Mouse (Mus musculus) megakaryocyte-erythroid progenitor cell, adult 5-6 weeks (primary cell): ENCODE measurements around the gene Desi1. TPM values are rescaled to one million over a fixed set of nuclear protein-coding genes. Genes with fewer than 3 reads are reported as not detected.
A peak's percentile ranks its signal among the peaks of the same experiment; 100 is the strongest.
"Not testable (repeated sequence)": the region's sequence is repeated elsewhere in the genome, so short reads cannot be mapped to it uniquely, and the experiment has no call there.

Source experiments
- ATAC-seq: replicated peaks from 2 replicates; pipeline ENCODE4 v1.8.0; 2016; ENCODE audit warnings: mild to moderate bottlenecking, inconsistent platforms; ENCODE audit not compliant: severe bottlenecking, poor library complexity, low FRiP score, low TSS enrichment
- total RNA-seq, 2 experiments: library from RNA; stranded (forward) in 1 of 2; stranded (reverse) in 1 of 2; fragments of 200-1000, 215-1000 nt in 1 of 2; fragments of >200 nt in 1 of 2; fragmentation: Nextera tagmentation in 1 of 2; gene quantifications; 2 replicates each; pipeline ENCODE4 v1.2.3; 2014 to 2017

The Desi1 gene
- total RNA-seq, 2 experiments from 2014 or later: 22.3 to 51.6 TPM

DNA sequence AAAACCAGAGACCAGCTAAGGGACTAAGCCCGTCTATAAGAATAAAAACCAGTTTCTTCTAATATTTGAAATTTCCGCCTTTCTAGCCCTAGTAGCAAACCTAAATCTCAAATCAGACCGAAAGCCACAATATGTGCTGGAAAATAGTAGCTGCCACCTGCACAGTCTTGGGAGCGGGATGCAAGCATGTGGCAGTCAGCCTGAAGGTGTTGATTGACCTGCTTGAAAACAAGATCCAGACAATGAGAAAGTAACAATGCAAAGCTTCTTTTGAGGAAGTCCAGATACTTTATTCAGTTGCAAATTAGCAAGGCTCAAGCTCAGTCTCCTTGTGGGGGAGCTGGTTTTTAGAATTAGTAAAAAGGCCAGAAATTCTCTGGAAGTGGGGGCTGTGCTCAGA, 63.2 kb downstream of the Desi1 start:
- ATAC-seq: not testable (repeated sequence)

DNA sequence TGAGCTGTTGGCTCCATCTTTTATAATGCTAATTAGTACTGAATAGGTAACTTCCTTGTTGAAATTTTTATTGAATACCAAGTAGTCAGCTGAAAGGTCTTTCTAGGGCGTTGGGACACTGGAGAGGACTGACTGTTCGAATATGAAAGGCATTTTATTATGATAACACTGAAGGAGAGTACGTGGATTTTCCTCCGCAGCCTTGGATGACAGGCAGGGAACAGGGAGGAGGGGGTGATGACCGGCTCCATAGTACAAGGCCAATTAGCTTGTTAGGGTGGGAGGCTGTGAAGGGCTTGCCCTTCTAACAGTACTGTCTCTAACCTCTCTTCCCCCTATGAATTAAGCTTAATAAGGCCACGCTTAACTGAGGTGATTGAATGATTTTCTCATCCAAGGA, 64.0 kb downstream of the Desi1 start:
- ATAC-seq: not testable (repeated sequence)

DNA sequence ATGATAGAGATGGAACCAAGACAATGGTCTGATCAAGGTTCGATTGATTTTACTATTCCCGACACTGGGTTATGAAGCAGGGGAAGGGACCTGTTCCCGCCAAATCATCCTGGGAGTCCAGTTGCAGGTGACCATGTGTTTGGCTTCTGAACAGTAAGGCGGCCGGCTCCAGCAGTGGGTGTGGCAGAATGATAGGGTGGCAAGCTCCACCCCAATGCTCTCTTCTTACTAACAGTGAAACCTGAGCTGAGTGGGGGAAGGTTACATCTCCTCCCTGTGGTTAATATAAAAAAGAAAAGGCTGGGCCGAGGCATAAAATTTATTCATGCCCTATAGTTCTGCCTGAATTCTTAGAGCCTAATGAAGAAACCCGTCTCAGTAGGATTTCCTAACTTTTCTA, 64.5 kb downstream of the Desi1 start:
- peak; percentile 92 for ATAC-seq

DNA sequence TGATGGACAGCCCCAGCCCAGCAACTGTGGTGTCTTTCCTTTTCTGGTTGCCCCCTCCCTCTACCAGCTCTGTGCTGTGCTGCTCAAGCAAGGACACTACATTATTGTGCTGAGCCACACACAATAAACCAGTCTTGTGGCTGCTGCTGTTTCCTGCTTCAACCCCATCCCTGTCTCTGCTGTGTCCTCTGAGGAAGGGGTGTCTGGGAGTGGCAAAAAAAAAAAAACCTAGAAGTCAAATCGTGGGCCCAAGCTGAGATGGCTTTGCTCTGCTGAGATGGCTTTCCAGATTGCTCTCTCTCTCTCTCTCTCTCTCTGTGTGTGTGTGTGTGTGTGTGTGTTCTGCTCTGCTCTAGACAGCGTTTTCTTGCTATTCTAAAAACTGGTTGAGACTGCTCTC, 65.2 kb downstream of the Desi1 start:
- ATAC-seq: no peak

DNA sequence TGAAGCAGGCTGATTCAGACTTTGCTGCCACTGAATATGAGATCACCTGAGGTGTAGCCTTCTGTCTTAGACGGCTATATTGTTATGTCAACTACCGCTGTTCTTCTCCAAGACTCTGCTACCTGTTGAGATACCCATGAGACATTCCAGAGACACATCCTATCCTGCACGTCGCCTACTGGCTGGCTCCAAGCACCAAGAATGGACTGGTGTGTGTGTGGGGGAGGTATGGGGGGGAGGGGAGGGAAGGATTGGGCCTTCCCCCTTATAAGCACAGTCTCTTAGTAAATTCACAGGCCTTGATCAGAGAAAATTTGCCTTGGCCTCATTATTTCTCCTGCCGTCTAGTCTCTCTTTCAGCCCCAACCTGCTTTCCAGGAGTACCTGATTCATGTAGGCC, 65.8 kb downstream of the Desi1 start:
- ATAC-seq: no peak

DNA sequence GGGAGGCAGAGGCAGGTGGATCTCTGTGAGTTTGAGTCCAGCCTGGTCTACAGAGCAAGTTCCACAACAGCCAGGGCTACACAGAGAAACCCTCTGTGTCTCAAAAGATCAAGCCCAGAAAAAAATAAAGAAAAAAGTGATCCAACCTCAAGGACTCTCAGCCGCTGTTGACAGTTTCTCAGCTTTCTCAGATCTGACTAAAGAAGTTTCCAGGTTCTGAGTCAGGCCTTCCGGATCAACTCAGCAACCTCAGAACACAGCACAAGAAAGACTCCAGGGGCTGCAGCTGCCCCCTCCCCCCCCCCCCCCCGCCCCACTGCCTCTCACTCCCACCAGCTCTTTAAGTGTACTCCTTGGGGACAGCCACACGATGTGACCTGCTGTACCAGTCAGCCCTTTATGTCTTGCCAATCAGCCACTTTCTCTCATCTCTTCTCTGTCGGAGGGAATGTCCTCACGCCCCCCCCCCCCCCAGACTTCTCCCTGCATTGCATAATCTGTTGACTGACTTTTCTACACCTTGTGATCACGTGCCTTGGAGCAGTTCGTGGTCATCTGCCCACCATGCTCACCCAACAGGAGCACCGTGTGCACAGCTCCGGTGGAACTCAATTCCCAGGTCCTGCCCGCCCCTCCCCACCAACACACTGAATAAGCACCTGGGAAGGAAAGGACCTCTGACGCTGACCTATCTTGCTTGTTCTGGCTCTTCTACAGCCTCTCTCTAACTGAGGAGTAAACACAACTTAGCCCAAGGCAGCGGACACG, 67.4 kb downstream of the Desi1 start:
- no peak for ATAC-seq

DNA sequence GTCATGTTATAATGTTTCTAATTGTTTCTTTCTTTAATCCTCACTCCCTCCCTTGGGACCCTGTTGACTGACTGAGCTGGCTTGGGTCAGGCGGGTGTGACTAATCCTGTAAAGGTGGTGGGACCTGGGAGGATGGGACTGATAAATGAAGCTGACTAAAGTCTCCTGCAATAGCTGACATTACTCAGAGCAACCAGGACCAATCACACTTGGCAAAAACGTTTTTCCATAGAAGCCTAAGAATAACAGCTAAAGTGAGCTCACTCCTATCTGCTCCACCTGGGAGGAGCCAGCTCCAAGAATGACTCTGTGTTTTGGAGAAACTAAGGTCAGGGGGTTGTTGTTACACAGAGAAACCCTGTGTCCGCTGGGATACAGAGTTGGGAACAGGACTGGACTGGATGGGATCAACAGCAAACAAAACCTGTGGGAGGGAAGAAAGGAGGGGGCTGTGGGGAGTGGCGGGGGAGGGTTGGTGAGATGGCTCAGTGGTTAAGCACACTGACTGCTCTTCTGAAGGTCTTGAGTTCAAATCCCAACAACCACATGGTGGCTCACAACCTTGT, 68.6 kb downstream of the Desi1 start:
- no peak for ATAC-seq

DNA sequence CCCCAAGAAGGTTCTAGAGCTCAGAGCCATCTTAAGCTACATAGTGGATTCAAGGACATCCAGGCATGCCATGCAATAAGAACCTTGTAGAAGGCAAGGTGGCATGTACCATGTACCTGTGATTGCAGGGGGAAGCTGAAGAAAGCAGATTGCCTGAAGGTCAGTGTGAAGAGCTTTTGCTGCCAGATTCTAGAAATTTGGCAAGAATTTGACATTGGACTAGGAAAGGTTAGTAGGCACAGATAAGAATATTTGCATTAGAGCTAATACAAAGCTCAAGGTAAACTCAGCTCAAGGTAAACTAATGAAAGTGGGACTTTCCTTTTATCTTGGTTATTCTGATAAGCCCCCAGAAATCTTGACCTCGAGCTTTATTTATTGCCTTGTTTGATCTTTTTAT, 69.4 kb downstream of the Desi1 start:
- ATAC-seq: no peak

DNA sequence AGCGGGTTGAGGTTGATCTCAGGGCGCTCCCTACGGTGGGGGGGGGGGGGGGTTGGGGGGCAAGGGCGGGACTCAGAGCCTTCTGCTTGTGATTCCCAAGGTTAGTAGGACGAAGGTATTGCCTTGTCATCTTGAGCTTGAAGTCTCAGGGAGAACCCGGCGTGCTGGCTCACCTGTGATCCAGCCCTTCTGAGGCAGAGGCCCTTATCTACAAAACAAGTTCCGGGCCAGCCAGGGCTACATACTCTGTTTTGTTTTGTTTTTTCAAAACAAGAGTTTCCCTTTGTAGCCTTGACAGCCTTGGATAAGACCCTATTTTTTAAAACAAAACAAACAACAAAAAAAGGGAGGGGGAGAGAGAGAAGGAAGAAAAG, 72.6 kb downstream of the Desi1 start:
- ATAC-seq: no peak

DNA sequence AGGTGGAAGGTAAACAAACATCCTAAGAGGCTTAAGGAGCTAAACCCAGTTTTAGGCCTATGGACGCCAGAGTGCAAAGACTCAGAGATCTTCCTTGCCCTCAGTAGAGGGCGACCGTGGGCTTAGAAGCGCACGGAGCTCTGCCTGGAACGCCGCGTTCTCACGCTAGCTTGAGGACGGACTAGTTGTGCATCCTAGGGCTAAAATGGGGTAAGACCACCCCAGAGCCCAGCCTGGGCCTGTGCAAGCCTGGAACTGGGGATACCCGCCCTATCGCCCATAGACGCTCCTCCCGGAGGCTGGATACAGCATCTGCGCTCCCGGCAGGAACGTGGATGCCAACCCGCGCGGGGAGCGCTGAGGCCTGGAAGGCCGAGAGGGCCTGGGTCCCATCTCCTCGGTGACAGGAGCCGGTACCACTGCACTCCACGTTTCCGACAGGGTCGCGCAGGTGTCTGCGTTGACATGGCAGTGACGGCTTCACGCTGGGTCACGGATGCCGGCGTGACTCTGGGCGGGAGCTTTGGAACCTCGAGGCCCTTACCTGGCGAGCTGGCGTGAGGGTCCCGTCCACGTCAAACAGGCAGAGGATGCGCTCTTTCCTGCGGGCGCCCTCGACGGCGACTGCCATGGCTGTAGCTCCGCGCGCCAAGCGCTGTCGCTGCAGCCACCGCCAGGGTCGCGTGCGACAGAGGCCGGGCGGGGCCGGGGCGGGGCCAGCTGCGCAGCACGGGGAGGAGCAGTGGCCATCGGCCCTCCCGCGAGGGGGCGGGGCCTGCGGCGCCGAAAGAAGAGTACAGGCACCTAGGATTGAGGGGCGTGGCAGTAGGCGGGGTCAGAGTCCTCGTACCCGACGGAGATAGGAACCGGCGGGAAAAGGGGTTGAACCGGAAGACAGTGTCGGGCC, 73.2 kb downstream of the Desi1 start, which contains the start of gene Pmm1:
TSS of gene Pmm1 (minus strand) at position 760 of the 907 bp plus-strand sequence.
- ATAC-seq: peak; percentile 91

DNA sequence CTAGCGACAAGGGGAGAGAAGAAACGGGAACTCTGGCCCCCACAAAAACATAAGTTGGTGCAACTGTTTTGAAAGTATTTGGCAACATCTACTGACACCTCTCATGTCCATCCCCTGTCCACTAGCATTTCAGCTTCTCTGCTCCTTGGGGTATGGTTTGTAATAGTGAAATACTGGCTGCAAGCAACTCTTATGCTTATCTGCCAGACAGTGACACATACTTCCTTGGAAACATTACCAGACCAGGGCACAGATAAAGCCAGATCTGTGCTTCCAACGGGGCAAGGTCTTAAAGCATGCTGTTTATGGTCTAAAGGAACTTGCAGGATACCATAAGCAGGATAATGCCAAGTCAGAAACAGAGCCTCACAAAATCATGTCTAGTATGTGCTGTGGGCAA, 74.8 kb downstream of the Desi1 start:
- ATAC-seq: no peak

DNA sequence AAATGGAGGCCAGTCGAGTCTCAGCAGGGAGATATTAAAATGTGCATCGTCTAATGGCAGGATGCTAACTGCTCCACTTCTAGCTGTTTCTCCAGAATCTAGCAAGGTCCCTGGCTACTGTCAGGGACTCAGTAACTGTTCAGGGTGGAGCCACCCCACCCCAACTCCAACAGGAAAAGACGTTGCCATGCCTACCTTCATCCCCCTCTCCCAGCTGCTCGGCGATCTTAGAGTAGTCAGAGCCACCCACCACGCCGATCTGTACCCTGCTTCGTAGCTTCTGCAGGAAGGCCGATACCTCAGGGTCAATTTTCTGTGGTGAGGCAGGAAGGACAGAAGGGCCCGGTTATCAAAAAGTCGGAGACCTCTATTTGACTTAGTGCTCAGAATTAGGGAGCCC, 76.1 kb downstream of the Desi1 start:
- ATAC-seq: no peak

DNA sequence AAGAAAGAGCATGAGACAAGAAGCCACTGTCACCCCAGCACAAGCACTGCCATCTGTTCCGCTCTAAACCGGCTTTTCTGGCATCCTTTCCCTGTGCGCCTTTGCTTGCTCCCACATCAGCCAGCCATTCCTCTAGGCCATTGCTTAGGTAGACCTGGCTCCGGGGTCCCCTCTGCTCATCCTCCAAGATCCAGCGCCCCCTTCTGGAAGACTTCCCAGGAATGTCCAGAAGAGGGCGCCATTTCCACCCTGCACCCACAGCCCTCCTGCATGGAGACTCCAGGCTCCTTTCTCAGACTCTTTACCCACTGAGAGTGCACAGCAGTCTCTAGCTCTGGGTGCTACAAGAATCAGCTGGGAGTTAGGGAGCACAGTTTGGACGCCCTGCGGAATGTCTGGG, 77.2 kb downstream of the Desi1 start:
- ATAC-seq: no peak

DNA sequence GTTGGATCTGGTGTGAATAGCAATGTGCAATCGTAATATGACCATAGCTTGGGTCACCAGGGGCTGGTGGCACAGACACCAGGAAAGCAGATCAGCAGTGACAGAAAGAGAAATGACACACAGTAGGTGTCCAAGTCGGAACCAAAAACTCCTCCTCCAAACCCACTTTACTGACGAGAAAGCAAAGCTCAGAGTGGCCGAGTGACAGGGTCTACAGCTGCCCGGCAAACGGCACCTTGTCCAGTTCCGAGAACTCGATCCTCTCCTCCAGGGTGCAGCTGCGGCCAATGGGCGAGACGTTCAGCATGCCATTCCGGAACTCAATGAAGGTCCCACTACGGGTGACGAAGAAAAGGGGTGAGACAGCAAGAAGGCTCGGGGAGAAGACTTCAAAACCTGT, 78.2 kb downstream of the Desi1 start:
- no peak for ATAC-seq

DNA sequence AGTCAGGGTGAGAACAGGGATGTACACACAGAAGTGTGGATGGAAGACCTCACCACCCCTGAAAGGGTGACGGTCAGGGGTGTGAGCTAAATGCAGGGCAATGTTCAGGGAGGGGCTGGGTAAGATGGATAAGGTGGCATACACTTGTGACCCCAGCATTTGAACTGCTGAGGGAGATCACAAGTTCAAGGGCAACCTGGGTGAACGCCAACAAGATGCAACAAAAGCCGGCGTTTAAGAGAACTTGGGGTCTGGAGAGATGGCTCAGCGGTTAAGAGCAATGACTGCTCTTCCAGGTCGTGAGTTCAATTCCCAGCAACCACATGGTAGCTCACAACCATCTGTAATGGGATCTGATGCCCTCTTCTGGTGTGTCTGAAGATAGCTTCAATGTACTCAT, 78.9 kb downstream of the Desi1 start:
- no peak for ATAC-seq

DNA sequence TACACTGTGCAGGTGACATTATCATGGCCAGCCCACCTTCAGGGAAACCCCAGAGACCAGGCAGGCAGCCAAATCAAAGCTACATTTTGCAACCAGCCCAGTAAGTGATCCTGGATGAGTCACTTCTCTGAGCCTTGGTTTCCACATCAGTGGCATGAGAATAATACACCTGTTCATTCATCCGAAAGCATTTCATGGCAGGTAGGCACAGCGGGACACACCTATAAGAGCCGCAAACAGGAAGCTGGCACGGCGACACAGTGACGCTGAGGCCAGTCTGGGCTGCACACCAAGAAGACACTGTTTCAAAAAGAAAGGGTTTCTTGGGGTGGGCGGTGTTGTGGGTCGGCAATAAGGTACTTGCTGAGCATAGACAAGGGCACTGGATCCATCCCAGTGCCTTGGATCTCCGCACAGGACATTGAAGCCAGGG, 79.5 kb downstream of the Desi1 start:
- ATAC-seq: no peak

DNA sequence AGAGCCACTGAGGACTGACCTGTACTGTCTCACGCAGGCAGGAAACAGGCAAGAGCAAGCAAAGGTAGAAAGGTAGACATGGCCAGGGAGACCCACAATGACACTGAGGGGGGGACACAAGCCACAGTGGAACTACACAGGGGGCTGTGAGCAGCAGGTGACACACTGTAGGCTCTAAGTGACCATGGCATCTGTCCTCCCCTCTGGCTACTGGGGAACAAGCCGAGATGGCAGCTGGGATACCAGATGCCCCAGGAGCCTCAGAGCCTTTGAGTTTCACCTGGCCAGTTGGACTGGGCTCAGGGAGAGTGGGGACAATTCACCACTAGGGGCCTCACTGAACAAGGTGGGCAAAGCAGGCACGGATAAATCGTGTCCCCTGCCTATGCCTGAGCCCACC, 81.4 kb downstream of the Desi1 start:
- ATAC-seq: no peak

DNA sequence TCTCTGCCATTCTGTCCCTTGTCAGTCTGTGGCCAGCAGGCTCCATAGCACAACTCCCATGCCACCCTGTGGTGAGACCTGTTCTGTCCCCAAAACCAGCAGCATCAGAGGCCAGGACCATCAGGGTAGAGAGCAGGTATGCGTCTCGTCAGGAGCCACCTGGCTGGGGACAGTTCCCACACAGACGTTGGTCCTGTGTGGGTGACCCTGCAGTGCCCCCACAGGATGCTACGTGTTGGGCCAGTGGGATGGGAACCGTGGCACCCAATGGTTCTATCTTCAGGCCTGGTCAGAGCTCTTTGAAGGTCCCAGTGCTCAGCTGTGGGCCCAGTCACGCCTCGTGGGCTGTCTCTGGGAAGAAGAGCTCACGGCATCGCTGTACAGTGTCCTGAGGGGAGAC, 82.5 kb downstream of the Desi1 start:
- no peak for ATAC-seq

DNA sequence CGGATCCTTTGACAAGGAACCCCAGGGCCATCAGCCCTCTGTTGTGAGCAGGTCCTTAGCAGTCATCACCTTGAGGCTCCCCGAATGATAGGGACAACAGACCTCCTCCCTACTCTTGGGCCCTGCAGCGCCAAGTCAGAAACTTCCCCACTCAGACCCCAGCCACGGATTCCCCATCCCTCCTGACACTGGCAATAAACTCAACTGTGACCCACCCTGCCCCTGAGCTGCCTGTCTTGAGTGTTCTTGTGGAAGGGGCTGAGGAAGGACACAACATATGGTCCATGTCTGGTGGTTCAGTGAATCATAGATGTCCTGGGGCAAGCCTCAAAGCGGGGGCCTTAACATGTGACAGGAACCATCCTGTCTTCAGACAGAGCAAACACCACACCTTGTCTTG, 82.9 kb downstream of the Desi1 start:
- ATAC-seq: no peak

DNA sequence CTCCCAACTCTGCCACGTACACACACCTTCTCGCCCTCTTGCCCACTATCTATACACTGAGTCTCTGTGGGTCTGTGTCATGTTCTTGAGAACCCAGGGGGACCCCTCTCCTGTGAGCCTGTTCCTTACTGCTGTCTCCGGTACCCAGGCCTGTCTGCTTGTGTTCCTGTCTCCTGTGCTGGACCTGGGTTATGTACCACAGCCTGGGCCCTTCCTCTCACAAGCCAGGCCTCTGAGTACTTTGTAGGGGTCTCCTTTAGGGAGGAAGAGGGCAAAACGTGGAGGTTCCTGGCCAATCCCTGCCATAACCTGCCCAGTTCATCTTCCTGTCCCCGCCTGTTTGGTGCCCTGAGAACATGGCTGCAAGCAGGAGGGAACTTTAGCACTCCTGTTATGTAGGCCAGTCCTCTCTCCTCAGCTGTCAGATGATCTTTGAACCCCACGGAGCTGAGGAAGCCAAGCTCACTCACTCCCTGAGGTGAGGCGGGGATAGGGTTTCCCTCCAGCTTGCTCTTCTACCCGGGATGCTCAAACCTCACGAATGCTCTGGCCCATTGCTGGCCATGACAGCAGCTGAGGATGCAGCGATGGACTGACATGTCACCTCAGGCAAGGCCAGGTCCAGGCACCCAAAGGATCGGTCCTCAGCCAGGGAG, 84.1 kb downstream of the Desi1 start:
- no peak for ATAC-seq
